Mouse (Mus musculus) cerebellum, postnatal 14 days (tissue): ENCODE data around the gene Ikzf1.

Experiments used
- DNase-seq, 2 experiments: peaks; one replicate each; pipeline ENCODE4 v3.0.0; 2021; ENCODE audit warnings: mixed read lengths in 2 of 2

Gene Ikzf1

DNA sequence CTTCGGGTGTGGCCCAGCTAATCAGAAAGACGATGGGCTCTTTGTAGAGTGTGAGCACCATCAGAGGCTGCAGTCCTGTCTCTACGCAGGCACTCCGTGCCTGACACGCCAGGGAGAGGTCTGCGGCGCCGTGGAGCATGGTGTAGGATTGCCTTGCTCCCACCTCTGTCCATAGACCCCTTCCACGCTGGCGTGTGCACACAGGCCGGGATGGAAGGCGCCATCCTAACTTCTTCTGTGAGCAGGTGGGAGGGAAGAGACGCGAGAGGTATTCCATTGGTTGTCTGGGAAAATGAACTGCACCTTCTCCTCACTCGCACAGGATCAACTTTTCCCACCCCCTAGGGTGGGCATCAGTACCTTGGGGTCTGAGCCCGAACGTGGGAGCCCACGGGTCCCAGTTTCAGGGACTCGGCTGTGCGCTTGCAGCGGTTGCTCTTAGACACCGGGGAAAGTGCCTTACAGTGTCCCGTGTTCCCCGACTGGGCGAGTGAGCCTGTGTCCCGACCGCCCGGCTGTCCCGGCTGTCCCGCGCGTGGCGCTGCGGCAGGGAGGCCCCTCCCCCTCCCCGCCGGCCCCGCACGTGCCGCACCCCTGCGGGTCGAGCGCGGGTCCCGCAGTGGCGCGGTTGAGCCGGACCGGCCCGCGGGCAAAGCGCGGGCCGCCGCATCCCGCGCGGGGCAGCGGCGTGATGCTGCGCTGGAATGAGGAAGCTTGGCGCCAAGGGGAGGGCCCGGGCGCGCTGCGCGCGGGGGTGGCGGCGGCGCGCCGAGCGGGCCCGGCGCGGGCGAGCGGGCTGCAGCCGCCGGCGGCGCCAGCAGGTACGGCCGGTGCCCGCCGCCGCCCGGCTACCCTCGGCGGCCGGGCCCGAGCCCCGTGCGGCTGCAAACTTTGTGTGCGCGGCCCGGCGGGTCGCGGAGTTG is at the start of gene Ikzf1:
Gene Ikzf1 (plus strand): TSS at position 74 of the 923 bp plus-strand sequence.
- DNase-seq: no peak

DNA sequence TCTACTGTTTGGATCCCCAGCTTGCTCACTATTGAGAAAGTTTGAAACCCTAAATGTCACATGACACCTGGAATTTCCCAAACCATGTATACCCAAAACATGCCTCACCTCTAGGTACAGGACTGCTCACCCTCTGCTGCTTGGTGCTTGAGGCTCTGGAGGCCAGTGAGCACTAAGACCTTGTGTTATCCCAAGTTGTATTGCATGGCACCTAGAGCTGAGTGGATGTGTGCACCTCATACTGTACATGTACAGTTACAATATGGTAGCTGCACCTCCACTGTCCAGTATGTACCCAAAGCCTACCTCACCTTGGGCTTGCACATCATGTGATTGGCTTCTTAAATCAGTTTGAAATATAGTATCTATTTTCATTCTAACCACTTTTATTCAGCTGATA is 40.5 kb upstream of the Ikzf1 start:
- DNase-seq: no peak

DNA sequence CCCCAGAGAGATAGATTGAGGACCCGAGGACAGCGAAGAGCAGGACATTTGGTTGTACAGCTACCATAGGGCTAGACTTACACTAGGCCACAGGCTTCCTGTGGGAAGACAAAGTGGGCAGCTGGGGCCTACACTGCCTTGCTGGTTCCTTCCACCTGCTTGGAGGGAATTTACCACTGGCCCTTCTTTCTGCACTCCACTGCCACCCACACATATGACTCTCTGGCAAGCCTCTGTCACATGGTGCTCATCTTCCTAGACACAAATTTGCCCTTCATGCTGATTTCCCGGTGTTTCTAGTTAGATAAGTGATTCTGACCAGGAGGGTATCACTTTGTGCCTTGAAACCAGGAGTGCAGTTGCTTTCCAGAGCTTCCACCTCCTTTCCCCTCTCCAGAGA is 28.4 kb upstream of the Ikzf1 start:
- no peak for DNase-seq

DNA sequence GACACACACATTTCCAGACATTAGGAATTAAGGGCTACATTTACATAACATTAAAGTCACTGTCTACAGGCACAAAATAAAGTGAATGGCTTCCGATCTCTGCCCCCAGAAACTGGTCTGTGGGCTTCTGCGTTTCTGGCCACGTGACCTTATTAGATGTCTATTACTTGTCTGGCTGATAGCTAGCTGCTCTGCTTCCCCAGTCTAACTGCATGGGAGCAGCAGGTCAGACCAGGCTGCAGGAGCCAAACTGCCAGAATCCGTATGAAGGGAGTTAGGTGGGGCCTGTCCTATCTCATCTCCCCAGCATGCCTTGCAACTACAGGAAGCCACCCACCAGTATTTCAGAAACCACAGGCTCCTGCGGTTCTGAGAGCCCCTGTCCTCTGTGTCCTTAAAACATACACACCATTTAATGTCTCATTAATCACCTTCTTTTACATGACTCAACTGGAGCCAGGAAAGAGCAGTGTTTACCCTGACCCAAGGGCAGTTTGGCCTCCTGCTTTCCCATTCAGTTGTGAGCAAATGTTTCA is 27.7 kb upstream of the Ikzf1 start:
- DNase-seq: no peak

DNA sequence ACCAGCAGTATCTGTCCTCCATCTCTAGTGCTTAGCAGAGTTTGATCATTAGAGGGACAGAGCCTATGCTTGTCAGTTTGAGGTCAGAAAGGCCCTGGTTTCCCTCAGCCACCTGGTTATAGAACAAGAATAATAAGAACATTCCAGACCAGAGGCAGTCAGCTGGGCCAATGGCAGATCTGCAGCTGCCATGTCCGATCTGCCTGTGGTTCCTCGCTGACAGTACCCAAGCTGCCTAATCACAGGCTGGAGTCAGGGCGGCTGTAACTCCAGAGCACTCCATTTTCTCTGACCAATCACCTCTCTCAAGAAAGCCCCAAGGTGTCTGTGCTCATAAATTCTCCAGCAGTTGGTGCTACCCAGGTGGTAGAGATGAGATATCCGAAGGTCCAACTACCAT is 27.2 kb upstream of the Ikzf1 start:
- no peak for DNase-seq

DNA sequence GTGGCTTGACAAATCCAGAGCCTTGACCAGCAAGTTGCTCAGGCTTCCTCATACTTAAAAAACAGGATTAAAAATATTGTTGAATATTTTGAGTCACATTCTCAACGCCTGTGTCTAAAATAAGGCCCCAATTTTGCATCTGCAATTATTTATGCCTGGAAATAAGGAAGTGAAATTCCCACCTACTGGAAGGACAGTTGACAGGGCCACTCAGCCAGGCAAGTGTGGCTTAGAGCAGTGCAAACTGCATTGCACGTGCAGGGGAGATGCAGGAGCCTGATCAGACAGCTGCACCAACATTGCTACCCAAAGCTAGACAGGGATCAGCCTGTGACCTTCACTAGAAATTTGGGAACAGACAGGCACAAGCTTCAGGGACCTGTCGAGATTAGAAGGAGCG is 26.0 kb upstream of the Ikzf1 start:
- DNase-seq: no peak

DNA sequence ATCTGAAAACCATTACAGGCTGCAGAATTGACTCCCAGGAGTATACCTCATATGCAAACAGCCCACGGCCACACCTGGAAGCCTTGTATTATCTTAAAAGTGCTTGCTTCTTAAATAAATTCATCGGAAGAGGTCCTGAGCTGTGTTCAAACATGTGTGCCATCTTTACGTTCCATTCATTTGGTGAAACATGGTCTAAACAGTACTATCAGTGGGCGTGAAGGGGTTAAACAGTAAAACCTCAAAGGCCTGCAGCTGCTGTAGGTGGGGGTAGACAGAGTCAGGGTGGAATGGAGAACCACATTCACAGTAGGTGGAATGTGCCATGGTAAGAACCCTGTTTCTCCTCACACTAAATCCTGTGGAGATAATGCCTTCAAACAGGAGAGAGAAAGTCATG is 24.2 kb upstream of the Ikzf1 start:
- DNase-seq: no peak

DNA sequence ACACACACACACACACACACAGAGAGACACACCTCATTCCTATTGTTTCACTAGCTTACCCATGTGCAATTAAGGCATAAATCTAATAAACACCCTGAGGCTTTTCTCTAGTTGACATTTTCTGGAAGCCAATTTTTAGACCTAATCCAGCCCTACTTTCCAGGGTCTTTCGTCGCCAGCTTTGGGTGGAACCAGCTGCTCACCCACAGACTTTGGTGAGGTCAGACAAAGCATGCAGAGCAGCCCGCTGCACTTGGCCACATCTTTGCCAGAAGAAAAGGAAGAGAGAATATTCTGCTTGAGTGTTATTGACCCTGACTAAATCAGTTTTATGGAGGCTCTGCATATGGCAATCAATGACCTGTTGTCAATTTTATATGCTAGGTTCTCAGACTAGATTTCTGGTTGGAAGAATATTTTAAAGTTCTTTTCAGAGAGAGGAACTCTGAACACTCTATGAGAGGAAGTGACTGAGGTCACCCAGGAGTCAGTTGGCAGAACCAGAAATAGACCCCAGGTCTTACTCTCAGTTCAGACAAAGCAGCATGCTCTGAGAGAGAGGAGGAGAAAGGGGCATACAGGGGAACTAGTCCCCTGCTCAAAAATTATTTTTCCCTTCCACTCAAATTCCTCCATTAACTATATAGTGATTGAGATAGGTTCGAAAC is 17.4 kb upstream of the Ikzf1 start:
- no peak for DNase-seq

DNA sequence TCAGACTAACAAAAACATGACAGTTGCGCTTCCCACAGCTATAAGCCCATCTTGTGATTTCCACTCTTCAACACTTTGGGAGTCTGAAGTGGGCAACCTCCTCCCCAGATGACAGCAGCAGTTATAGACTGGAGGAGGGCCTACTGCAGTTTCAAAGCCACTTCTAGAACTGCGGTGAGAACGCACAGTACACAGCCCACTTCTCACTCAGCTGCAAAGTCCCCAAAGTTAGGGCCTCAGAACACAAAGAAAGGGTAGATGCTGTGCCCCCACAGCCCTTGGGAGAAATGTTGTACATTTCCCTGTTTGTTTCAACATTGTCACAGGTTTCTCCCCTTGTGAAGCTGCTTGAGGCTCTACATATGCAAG is 16.9 kb upstream of the Ikzf1 start:
- DNase-seq: no peak

DNA sequence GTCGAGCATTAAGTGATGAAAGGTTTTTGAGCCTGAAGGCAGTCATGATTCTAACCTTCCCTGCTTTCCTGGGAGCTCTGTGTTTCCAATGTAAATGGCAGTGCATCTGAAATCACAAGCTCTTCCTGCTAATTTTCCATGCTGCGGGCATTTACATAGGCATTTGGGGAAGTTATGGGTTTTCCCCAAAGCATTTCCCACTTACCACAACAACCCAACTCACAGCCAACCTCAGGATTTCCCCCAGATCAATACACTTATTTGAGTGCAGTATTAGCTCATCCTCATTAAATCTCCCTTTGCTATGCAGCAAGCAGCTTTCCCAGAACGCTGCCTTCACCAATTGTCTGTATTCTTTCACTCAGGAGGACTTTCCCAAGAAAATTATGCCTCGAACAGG is 11.8 kb upstream of the Ikzf1 start:
- no peak for DNase-seq

DNA sequence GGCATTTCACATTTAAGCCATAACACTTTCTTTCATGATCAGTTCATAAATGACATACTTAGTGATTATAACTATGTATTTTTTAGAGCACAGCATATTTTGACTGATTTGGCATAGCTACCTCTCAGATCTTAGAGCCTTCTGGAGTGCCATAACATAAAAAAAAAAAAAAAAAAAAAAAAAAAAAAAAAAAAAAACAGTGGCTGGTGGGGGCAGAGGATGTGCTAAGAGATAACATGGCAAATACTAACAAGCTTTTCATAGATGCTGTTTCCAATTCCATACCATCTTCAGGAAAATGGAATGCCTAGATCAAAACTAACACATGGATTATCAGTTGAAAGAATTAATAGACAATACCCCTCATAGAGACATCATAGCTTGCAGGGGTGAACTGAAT is 9.7 kb upstream of the Ikzf1 start:
- DNase-seq: no peak

DNA sequence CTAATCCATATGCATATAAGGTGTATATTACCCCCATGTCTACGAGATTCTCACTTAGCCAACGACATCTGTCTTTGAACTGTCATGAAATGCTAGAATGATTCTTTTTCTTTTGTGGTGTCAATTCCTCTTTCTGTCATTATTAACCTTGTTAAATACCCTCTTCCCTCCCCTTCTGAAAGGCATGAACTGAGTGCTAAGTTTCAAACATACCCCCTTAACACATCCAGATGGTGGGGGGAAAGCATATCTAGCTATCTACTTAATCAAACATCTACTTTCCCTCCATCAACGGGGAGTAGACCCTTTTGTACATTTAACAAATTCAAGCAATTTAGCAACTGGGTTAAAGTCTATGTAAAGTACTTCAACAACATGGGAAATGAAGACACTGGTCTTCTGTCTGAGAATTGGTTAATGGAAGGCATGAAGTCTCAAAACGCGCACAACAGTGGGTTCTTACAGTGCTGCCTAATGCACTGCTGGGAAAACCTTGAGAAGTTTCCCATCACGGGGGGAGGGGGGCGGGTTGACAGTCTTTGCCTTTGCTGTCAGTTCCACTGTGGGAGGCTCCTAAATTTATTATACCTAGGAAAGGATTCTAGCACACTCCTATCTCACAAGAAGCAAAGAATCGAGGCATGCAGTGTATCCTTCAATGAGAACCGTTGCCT is 8.6 kb upstream of the Ikzf1 start:
- no peak for DNase-seq

DNA sequence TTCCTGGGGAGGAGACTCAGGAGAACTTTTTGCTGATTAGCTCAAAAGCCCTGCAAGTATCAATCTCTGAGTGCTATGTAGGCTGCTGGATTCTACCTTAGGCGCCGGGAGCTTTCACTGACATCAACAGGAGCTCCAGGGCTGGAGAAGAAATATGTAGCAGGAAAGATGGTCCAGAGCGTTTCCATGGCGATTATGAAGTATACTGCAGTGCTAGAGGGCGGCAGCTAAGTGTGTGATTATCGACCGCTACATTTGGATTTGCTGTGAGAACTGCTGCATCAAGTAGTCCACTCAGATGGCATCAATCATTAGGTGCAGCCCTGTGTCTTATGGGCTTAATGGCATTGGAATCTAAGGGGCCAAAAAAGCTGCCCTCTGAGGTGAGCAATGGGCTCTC is 7.6 kb upstream of the Ikzf1 start:
- no peak for DNase-seq

DNA sequence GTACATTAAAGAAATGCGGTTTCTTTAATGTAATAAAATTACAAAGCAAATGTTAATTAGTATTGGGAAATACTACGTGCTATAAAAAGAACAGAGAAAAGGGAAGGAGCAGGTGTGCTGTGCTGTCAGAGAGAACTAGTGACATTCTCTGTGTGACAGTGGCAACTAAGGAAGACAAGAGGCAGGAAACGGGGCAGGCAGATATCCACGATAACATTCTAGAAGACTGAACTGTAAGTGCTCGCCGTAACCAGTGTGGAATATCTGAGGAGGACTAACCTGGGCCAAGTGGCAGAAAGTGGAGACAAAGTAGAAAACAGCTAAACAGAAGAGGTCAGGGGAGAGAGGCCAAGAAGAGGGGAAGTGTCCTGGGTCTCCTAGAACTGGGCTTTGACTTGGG is 5.8 kb upstream of the Ikzf1 start:
- DNase-seq: no peak

DNA sequence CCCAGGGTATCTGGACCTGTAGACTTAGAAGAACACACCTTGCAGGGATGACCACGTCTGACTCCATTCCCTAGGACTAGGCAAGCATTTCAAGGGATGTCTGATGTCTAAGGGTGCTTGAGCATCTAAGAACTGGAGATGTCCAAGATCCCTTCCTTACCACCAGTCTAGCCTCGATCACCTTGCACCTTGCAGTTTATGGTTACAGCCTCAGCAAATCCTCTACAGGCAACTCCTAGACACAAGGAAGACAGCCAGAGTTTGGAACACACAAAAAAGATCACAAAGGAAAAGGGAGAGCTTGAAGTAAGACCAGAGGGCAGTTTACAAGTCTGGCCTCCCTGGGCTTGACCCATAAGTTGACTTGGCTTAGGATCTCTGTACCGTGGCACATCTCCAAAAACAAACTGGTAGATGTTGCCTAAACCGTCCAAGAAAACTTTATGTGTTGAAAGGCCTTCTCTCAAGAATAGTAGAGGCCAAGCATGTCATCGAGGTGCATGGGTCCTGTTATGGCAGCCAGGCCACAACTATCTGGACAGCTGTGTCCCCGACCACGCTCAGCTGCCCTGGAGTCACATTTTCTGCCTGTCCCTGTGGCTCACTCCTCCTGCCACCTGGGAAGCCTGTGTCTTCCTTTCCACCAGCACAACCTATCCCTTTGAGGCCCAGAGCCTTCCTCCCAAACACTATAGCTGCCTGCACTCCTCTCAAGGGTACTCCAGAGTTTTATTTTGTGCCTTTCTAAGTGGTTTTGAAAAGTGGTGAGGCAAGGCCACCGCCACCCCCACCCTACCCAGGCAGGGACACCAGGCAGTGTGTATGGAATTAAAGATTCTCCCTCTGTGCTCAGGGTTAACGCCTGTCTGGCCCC is 510 bp upstream of the Ikzf1 start:
- DNase-seq: no peak

DNA sequence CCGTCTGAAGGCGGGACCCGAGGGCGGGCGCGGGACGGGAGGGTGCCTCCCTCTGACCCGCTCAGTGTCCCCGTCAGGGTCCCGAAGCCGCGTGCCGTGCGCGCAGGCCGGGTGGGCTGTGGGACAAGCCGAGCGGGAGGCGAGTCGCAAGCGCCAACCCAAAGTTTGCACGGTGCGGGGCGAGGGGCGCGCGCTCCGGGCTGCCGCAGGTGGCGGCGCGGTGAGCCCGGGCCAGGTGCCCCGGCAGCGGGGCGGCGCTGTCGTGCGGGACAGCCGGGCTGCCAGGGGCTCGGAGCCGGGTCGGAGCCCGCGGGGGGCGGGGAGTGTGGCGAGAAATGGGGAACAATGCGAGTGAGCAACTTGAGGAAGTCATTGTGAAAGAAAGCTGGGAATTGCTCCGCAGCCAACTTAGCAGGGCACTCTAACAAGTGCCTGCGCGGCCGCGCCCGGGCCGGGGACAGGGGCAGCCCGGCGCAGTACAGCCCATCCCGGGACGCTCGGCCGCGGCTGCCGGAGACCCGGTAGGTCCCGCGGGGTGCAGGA is 1.1 kb downstream of the Ikzf1 start:
- DNase-seq: peak; percentile 13 to 15

DNA sequence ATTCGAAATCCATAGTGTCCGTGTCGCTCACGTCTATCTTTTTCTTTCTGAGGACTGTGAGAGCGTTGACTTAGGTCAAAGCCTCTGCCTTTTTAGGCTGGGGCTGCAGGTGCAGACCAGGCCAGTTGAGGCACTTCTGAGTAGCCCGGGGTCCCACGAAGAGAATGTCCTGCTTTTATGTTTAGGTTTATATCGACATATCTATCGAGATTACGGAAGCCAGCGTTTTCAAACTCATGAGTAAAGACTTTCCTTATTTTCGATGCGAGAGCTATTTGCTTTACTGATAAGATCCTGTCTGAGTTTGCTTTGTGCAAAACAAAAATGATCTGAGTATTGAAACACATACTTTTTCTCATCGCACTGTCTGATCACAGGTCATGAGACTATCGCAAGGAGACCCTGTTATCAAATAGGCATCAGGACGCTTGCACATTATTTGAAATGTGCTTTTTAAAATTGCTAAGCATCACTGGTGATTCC is 1.8 kb downstream of the Ikzf1 start:
- DNase-seq: no peak

DNA sequence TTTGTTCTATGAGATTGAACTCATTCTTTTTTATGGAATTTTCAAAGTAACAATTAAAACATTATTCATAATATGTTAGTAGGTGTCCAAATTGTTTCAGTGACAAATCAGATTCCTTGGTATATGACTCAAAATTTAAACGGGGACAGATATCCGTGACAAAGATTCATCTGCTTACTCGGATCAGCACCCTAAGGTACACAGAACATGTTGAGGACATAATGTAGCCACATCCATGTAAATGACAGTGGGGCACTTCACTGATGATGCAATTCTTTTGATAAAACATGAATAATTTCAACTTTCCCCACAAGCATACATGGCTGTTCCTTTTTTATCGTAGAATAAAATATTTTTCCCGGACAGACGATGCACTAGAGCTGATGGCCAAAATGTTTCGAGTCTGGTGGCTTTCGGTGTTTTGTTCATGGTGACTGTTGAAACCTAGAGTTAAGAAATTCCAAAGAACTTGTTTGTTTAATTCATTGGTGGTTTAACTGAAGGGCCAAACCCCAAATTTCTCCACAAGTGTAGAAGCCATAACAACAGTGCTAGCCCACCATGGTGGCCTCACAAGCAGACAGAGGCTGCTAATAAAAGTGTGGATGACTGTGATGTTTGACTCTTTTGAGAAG is 2.9 kb downstream of the Ikzf1 start:
- no peak for DNase-seq

DNA sequence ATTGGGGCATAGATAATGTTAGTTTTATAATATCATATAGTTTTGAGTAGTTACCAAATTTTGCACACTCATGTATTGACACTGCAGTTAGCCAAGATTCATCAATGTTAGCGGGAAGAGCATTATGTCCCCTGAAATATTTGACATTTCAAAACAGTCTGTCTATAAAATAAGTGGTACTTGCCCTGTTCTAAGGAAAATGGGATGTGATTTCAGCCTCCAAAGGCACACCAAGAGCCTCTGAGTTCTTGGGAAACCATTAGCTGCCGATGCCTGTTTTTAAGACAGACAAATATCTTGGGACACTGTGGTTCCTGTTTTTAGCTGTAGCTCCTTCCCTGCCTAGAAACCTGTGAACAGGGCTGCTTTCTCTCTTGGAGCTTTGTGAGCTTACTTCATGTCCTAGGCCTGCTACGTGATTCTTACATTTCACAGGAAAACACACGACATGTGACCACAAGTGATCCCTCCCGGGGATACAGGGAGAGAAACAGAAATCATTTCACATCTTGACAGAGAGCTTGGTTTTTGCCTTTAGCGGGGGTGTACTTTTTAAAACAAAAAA is 4.0 kb downstream of the Ikzf1 start:
- DNase-seq: no peak

DNA sequence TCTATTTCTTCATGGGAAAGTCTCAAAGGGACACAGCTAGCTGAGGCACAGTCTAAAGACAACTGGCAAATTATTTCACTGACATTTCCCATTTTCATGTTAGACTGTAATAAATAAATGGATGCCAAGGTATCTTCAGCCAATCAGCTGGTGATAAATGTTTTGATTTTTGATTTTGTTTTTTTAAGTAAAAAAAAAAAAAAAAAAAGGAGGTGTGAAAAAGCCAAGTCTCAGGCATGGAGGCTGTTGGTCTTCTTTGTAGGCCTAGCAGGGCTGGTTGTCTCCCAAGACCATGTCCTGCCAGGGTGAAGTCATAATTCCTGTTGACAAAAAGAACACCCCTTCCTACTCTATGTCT is 4.9 kb downstream of the Ikzf1 start:
- DNase-seq: no peak
